Mouse (Mus musculus) lung, embryonic 14.5 days (tissue): ENCODE measurements around the gene Myadm. TPM values are rescaled to one million over a fixed set of nuclear protein-coding genes. Genes with fewer than 3 reads are reported as not detected.

ENCODE experiments used
- ATAC-seq: fragments of 200-750 bp; cut with Nextera tagmentation; 2 replicates; pipeline ENCODE4 v1.8.0; 2017; ENCODE audit warnings: mild to moderate bottlenecking, moderate TSS enrichment, moderate library complexity; ENCODE audit not compliant: insufficient read depth
- DNase-seq: peaks from one replicate; pipeline ENCODE4 v3.0.0-alpha.2; 2015
- H3K27ac ChIP-seq: fragments of 300-500 bp; sonication (generic); 2 replicates; pipeline ENCODE4 v1.5.1; 2014; ENCODE audit warnings: low read depth, mild to moderate bottlenecking, moderate library complexity
- H3K27me3 ChIP-seq: fragments of 300-500 bp; sonication (generic); 2 replicates; pipeline ENCODE4 v1.6.1; 2014; ENCODE audit warnings: low read length, control low read depth; ENCODE audit not compliant: insufficient read depth
- H3K36me3 ChIP-seq: fragments of 300-500 bp; sonication (generic); 2 replicates; pipeline ENCODE4 v1.6.1; 2014; ENCODE audit warnings: control low read depth; ENCODE audit not compliant: insufficient read depth
- H3K4me1 ChIP-seq: fragments of 300-500 bp; sonication (generic); 2 replicates; pipeline ENCODE4 v1.6.1; 2014; ENCODE audit warnings: antibody characterized with exemption, control low read depth; ENCODE audit not compliant: insufficient read depth
- H3K4me2 ChIP-seq: fragments of 300-500 bp; sonication (generic); 2 replicates; pipeline ENCODE4 v1.6.1; 2014; ENCODE audit warnings: mild to moderate bottlenecking
- H3K4me3 ChIP-seq: fragments of 300-500 bp; sonication (generic); 2 replicates; pipeline ENCODE4 v1.5.1; 2014; ENCODE audit warnings: low read depth, low read length
- H3K9ac ChIP-seq: fragments of 300-500 bp; sonication (generic); 2 replicates; pipeline ENCODE4 v1.6.1; 2014
- H3K9me3 ChIP-seq: fragments of 300-500 bp; sonication (generic); 2 replicates; pipeline ENCODE4 v1.6.1; 2016; ENCODE audit warnings: low read depth, low read length, control low read depth
- CTCF ChIP-seq: IDR thresholded peaks from 2 replicates; pipeline ENCODE4 v1.5.1; 2016; ENCODE audit warnings: antibody characterized with exemption, low read depth
- WGBS: fragments of 180-500 bp; shearing (Covaris S2); extraction: QIAGEN DNeasy Blood & Tissue Kit; methylation state at CpG from one replicate; pipeline ENCODE4 v1.1.7; 2014; 5-methylcytosine and 5-hydroxymethylcytosine counted together
- polyA plus RNA-seq: library from polyadenylated mRNA; unstranded; fragments of >200 nt; fragmentation: Nextera tagmentation; extraction: Ambion mirVana; gene quantifications from 2 replicates; pipeline ENCODE4 v1.2.1, GENCODE M21; 2014

Myadm gene
- 138 and 147 TPM in 2 replicates for polyA plus RNA-seq

DNA sequence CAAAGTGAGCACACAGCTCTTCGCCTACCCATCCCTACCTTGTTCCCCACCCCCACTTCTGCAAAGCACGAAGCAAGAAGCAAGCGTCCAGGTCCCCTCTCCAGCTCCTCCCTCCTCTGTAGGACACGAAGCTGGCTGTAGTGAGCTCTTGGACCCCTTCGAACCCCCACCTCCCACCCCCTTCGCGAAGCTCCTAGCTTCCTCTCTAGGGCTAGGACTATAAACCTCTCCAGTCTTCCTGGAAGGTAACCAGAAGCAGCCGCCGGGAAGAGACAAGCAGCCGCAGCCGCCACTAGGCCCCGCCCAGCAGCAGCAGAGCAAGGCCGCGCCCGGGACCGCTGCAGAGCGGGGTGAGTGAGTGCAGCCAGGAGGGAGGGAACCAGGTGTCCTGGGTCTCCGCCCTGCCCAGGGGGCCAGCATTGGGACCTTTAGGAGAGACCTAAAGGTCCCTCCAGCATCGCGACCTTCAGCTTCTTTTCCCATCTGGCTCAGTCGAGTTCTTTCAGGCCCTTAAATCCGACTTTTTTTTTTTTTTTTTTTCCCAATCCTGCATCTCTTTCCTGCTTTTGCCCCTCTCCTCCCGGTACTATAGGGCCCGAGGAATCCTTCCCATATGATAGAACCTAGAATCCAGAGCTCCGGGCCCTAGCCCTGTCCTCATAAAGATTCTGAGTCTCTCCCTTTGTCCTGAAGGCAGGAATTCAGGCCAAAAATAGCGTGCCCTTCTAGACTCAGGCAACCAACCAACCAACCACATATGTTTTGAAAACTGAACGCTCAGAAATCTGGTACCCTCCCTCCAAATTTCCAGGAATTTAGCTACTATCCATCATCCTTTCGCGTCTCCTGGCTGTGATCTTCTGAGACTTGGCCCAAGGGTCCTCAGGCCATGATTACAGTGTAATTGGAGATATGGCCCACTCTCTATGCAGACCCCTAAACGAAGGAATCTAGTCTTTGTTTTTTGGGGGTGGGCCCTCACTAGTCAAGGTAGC lies at the start of gene Myadm, which contains the start of gene Prkcg:
Myadm (plus strand) TSS at position 105 of the 995 bp plus-strand sequence.
Prkcg (plus strand) TSS at position 204 of the 995 bp plus-strand sequence.
- ATAC-seq (peak; percentile 11), DNase-seq (peak; percentile 87)
- H3K36me3 ChIP-seq: peaks cover 7% of the 10 kb centered on the region; the same call in 1 of the 2 replicates
- no peaks in the 10 kb centered on the region for H3K27me3 ChIP-seq
- H3K4me2 ChIP-seq: peak within 1 kb of the TSS; percentile 76
- H3K4me3 ChIP-seq: peak within 1 kb of the TSS; percentile 52
- H3K9me3 ChIP-seq: no peaks in the 10 kb centered on the region
- peak within 1 kb of the TSS; percentile 48 for H3K9ac ChIP-seq
- 2% methylated on average over 30 of the region's 30 CpGs for WGBS
- TF ChIP-seq CTCF: no peak
- peak within 1 kb of the TSS; percentile 94 for H3K27ac ChIP-seq
- peaks cover 7% of the 10 kb centered on the region; the same call in 1 of the 2 replicates for H3K4me1 ChIP-seq

DNA sequence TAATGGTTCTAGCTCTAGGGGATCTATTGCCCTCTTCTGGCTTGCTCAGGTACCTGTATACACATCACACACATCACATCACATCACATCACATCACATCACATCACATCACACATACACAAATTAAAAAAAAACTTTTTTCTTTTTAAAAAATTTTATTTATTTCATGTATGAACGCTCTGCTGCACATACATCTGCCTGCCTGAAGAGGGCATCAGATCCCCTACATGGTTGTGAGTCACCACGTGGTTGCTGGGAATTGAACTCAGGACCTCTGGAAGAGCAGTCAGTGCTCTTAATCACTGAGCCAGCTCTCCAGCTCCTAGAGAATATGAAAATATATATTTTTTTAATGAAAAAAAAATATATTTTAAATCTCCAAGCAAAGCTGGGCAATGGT lies 49.7 kb upstream of the Myadm start:
- H3K4me3 ChIP-seq: no peak overlapping the region
- H3K27ac ChIP-seq: no peak overlapping the region
- no peaks in the 10 kb centered on the region for H3K27me3 ChIP-seq
- WGBS: 75% methylated on average over 2 of the region's 2 CpGs
- ATAC-seq (no peak), DNase-seq (no peak)
- no peak overlapping the region for H3K9ac ChIP-seq
- H3K9me3 ChIP-seq: no peaks in the 10 kb centered on the region
- no peak overlapping the region for H3K4me2 ChIP-seq
- no peaks in the 10 kb centered on the region for H3K4me1 ChIP-seq
- no peaks in the 10 kb centered on the region for H3K36me3 ChIP-seq
- TF ChIP-seq CTCF: no peak

DNA sequence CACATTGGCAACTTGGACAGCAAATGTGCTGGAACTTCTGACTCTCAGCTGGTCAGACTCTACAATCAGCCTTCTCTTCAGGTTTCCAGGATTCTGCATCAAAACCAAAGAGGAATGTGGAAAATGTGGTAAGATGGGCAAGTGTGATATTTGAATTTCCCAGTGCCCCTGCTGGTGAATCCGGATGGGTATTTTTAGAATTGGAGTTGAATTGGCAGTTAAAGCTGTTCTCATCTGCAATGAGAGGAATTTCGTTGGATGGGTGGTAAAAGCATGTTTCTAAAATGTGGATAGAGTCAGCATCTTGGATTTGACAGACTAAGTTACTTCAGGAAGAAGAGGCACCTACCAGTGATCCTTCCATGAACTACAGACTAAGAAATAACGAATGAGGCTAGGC lies 28.2 kb upstream of the Myadm start:
- Histone ChIP-seq H3K4me3 (no peak overlapping the region), H3K36me3 (no peaks in the 10 kb centered on the region), H3K4me2 (no peak overlapping the region), H3K9me3 (no peaks in the 10 kb centered on the region), H3K27ac (no peak overlapping the region), H3K4me1 (no peaks in the 10 kb centered on the region), H3K9ac (no peak overlapping the region), H3K27me3 (peaks cover 12% of the 10 kb centered on the region)
- no peak for TF ChIP-seq CTCF
- ATAC-seq (no peak), DNase-seq (no peak)
- WGBS: 61% methylated on average over 3 of the region's 3 CpGs

DNA sequence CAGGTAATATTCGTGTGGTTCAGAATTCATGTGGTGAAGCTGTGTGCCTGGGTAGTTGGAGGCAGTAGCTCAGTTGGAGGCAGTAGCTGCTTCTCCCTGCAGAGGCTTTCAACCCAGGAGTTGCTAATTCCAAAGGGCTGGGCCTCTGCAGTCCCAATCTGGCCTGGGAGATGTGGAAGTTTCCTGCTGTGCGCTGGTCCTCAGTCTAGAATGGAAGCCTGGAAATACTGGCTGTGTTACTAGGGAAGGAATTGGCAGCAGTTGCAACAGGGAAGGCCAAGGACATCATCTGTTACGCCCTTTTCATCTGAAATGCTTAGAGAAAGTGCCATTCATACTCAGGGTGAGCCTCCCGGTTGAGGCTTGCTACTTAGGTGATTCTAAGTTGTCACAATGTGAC lies 27.4 kb upstream of the Myadm start:
- no peak for TF ChIP-seq CTCF
- ATAC-seq (no peak), DNase-seq (no peak)
- Histone ChIP-seq H3K4me1 (no peaks in the 10 kb centered on the region), H3K4me3 (no peak overlapping the region), H3K4me2 (no peak overlapping the region), H3K9ac (no peak overlapping the region), H3K27ac (no peak overlapping the region), H3K9me3 (no peaks in the 10 kb centered on the region), H3K27me3 (peaks cover 12% of the 10 kb centered on the region), H3K36me3 (no peaks in the 10 kb centered on the region)
- 66% methylated on average over 4 of the region's 4 CpGs for WGBS

DNA sequence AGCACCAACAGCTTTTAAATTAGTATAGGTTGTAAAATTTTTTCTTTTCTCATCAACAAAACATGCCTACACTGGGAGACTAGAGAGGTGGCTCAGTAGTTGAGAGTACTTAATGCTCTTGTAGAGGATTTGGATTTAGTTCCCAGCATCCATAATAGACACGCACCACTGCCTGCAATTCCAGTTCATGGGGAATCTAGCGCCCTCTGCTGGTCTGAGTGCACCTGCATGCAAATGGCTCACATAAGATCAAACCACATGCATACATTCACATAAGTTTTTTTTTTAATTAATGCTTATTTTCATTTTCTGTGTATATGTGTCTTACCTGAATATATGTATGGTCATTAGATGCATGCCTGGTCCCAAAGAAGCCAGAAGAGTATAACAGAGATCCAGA lies 26.1 kb upstream of the Myadm start:
- Histone ChIP-seq H3K9ac (no peak overlapping the region), H3K27ac (no peak overlapping the region), H3K27me3 (peaks cover 12% of the 10 kb centered on the region), H3K4me3 (no peak overlapping the region), H3K4me1 (no peaks in the 10 kb centered on the region), H3K36me3 (no peaks in the 10 kb centered on the region), H3K4me2 (no peak overlapping the region), H3K9me3 (no peaks in the 10 kb centered on the region)
- DNase-seq (peak; percentile 66), ATAC-seq (no peak)
- TF ChIP-seq CTCF: peak; percentile 63
- 33% methylated on average over 2 of the region's 2 CpGs for WGBS

DNA sequence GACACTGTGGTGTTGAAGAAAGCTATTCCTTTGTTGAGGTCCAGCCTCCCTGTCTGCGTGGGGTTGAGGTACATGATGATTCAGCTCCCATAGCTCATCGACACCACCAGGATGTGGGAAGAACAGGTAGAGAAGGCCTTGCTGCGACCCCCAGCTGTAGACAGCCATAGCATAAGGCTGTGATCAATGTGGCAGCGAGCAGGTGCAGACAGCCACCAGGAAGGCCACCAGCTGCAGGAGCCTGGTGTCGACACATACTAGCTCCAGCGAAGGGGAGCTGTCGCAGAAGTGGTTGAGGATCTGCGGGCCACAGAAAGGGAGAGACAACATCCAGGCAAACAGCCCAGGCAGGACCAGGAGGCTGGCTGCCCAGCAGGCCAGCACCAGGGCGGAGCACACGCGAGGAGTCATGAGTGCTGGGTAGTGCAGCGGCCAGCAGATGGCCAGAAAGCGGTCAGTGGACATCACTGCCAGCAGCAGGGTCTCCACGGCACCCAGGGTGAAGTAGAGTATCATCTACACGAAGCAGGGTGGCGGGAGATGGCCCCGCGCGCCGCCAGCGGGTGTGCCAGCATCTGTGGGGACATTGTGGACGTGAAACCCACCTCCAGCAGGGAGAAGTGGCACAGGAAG lies 24.4 kb upstream of the Myadm start:
- peak; percentile 26 for DNase-seq
- 24% methylated on average over 22 of the region's 22 CpGs for WGBS
- H3K4me3 ChIP-seq: peak overlapping the region; percentile 4; the same call in 1 of the 2 replicates
- ATAC-seq: no peak
- peak overlapping the region; percentile 16; the same call in 1 of the 2 replicates for H3K9ac ChIP-seq
- TF ChIP-seq CTCF: no peak; the same call in 1 of the 2 replicates
- H3K36me3 ChIP-seq: no peaks in the 10 kb centered on the region
- no peaks in the 10 kb centered on the region for H3K9me3 ChIP-seq
- peaks cover 12% of the 10 kb centered on the region for H3K27me3 ChIP-seq
- peak overlapping the region; percentile 40; the same call in 1 of the 2 replicates for H3K4me2 ChIP-seq
- H3K4me1 ChIP-seq: no peaks in the 10 kb centered on the region
- no peak overlapping the region for H3K27ac ChIP-seq

DNA sequence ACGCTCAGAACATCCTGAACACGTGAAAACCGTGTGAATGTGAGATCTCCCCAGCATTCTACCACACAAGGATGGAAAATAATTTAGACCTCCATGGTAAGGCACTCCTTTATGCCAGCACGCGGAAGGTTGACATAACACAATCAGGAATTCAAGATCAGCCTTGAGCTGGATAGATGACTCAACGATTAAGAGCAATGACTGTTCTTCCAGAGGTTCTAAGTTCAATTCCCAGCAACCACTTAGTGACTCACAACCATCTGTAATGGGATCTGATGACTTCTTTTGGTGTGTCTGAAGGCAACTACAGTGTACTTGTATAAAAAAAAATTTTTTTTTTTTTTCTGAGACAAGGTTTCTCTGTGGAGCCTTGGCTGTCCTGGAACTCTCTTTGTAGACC lies 23.6 kb upstream of the Myadm start:
- Histone ChIP-seq H3K27me3 (peaks cover 12% of the 10 kb centered on the region), H3K27ac (no peak overlapping the region), H3K36me3 (no peaks in the 10 kb centered on the region), H3K4me2 (no peak overlapping the region; the same call in 1 of the 2 replicates), H3K9me3 (no peaks in the 10 kb centered on the region), H3K9ac (no peak overlapping the region), H3K4me1 (no peaks in the 10 kb centered on the region), H3K4me3 (no peak overlapping the region)
- no peak for TF ChIP-seq CTCF
- ATAC-seq (no peak), DNase-seq (no peak)
- 56% methylated on average over 6 of the region's 6 CpGs for WGBS
